Mouse (Mus musculus): ENCODE results near the gene Ptpn14.

GRCm38 (mm10) chr1:189880745-189881144 lies 152.7 kb downstream of the Ptpn14 start:
- TF ChIP-seq HCFC1 (IDR thresholded peaks at IDR 0.05; ENCODE audit: borderline replicate concordance, insufficient read depth, low read length) (no peak), MAFK (IDR thresholded peaks at IDR 0.05; ENCODE audit: insufficient read depth, low read depth, low read length) (no peak), CHD2 (IDR thresholded peaks at IDR 0.05; ENCODE audit: low read depth, low read length) (no peak), ZNF384 (IDR thresholded peaks at IDR 0.05; ENCODE audit: low read depth, low read length) (no peak)
